Mouse (Mus musculus) midbrain, embryonic 10.5 days (tissue): ENCODE data around the gene Gm21976. TPM values are rescaled to one million over a fixed set of nuclear protein-coding genes. Genes with fewer than 3 reads are reported as not detected.

Source experiments
- DNase-seq: peaks from one replicate; pipeline ENCODE4 v3.0.0-alpha.2; 2017; ENCODE audit warnings: low spot score
- H3K27ac ChIP-seq: fragments of 300-500 bp; sonication (generic); replicated peaks from 2 replicates; pipeline ENCODE4 v1.5.1; 2016; ENCODE audit warnings: mild to moderate bottlenecking
- H3K27me3 ChIP-seq: fragments of 300-500 bp; sonication (generic); 2 replicates; pipeline ENCODE4 v1.6.1; 2016; ENCODE audit warnings: low read depth, mild to moderate bottlenecking; ENCODE audit not compliant: poor library complexity, severe bottlenecking
- H3K36me3 ChIP-seq: fragments of 300-500 bp; sonication (generic); 2 replicates; pipeline ENCODE4 v1.6.1; 2016; ENCODE audit warnings: mild to moderate bottlenecking, moderate library complexity
- H3K4me1 ChIP-seq: fragments of 300-500 bp; sonication (generic); 2 replicates; pipeline ENCODE4 v1.6.1; 2016
- H3K4me3 ChIP-seq: fragments of 300-500 bp; sonication (generic); 2 replicates; pipeline ENCODE4 v1.5.1; 2016; ENCODE audit warnings: mild to moderate bottlenecking, moderate library complexity
- H3K9me3 ChIP-seq: fragments of 300-500 bp; sonication (generic); replicated peaks from 2 replicates; pipeline ENCODE4 v1.6.1; 2016; ENCODE audit warnings: mild to moderate bottlenecking
- WGBS: fragments of 180-500 bp; shearing (Covaris S2); methylation state at CpG from one replicate; pipeline ENCODE4 v1.1.7; 2016; 5-methylcytosine and 5-hydroxymethylcytosine counted together
- polyA plus RNA-seq: library from polyadenylated mRNA; unstranded; fragments of >200 nt; fragmentation: Nextera tagmentation; extraction: Ambion mirVana; gene quantifications from 2 replicates; pipeline ENCODE4 v1.2.1, GENCODE M21; 2016

Gene Gm21976
- polyA plus RNA-seq, 1 experiment from 2014 or later: not detected

DNA sequence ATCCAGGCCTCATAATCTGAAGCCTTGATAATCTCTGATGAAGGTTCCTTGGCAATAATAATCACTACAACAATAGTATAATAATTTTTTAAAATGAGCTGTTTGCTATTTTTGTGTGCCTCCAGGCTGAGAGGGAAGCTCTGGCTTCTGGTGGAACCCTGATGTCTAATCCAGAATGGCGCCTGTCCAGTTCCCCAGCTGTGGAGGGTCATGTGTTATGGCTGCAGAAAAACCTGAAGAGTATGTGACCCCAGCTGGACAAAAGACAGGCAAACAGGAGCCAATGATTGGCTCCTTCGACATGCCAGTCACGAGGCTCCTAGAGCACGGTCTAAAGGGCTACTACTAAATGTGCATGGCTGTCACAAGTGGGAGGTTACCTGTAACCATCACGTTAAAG is 60.8 kb downstream of the Gm21976 start:
- DNase-seq: no peak
- WGBS: 80% methylated on average over 5 of the region's 5 CpGs
- Histone ChIP-seq H3K27ac (no peak overlapping the region), H3K36me3 (no peaks in the 10 kb centered on the region), H3K4me1 (no peaks in the 10 kb centered on the region), H3K27me3 (0 out of 2 replicates have a peak, but pooled peaks cover 4% of the 10 kb centered on the region), H3K4me3 (no peak overlapping the region), H3K9me3 (no peaks in the 10 kb centered on the region)

DNA sequence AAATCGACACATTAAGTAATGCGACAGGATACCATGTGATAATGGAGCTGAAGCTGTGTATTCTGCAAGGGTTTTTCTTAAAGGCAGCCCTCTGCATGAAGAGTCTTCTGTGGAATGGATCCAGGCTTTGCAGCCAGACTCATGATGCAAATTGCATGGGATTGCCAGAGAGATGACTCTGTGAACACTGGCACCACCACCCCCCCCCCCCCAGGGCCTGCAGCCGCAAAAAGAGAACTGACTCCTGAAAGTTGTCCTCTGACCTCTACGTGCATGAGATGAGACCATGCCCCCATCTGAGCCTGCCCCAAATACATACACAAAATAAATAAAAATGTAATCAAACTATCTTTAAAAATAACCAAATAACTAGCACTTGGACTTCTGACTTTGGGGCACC is 69.8 kb downstream of the Gm21976 start:
- peaks cover 68% of the 10 kb centered on the region for H3K27me3 ChIP-seq
- no peak for DNase-seq
- H3K36me3 ChIP-seq: no peaks in the 10 kb centered on the region
- no peak overlapping the region for H3K27ac ChIP-seq
- 77% methylated on average over 4 of the region's 4 CpGs for WGBS
- H3K4me3 ChIP-seq: no peak overlapping the region
- peaks cover 15% of the 10 kb centered on the region for H3K4me1 ChIP-seq
- no peaks in the 10 kb centered on the region for H3K9me3 ChIP-seq

- 4% methylated on average over 8 of the region's 8 CpGs for WGBS
- Histone ChIP-seq H3K27me3 (peaks cover 88% of the 10 kb centered on the region), H3K27ac (no peak overlapping the region)
These were observed 71.8 kb downstream of the Gm21976 start for GRCm38 (mm10) chr13:98351527-98351926.

DNA sequence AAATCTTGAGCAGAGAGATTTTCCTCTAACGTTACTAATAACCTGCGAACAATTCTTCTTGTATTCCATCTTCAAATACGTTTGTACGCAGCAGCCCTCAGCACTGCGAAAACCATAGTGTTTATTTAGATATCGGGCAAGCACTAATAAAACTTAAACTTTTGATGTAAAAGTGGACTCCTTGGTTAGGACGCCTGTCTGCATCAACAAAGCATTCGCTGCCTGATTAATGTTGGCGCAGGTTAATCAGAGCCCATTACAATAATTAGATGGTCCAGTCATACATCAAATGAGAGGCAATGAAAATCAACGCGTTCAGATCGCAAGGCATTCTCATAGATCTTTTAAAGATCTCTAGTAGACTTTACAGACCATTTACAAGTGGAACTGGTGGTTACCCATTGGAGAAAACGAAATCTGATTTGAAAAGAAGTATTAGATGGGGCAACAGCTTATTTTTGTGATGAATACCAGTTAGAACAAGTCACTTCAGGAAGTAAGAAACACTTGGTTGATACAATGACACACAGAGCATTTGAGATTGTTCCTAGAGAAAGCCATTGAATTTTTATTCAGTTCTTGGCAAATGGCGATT is 72.8 kb downstream of the Gm21976 start:
- 10% methylated on average over 14 of the region's 14 CpGs for WGBS
- Histone ChIP-seq H3K9me3 (no peaks in the 10 kb centered on the region), H3K27ac (no peak overlapping the region), H3K4me3 (no peak overlapping the region), H3K27me3 (peaks cover 92% of the 10 kb centered on the region), H3K4me1 (peaks cover 31% of the 10 kb centered on the region), H3K36me3 (no peaks in the 10 kb centered on the region)
- no peak for DNase-seq

More at GRCm38 (mm10) chr13:98351527-98351926, 71.8 kb downstream of the Gm21976 start:
- Histone ChIP-seq H3K9me3 (no peaks in the 10 kb centered on the region), H3K4me1 (peaks cover 31% of the 10 kb centered on the region), H3K4me3 (no peak overlapping the region), H3K36me3 (no peaks in the 10 kb centered on the region)
- peak; percentile 62 for DNase-seq

DNA sequence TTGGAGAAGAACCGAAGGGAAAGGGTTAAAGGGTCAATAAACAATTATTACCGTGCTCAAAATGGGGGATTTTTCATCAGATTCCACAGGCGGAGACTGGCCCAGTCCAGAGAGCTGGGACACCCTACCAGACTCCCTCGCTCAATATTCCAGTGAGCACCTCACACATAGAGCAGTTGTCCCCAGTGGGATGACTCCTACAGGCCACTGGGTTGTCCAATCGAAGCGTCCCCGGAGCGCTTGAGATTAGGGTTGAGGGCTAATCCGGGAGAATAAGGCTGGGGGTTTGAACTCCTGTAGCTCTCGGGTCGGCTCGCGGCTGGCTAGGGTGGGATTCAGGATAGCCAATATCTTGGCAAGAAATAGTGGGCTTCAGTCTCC is 74.0 kb downstream of the Gm21976 start:
- peaks cover 40% of the 10 kb centered on the region for H3K4me1 ChIP-seq
- peak overlapping the region; percentile 66 for H3K4me3 ChIP-seq
- WGBS: 1% methylated on average over 13 of the region's 13 CpGs
- no peaks in the 10 kb centered on the region for H3K36me3 ChIP-seq
- peak overlapping the region; percentile 86; the same call in 1 of the 2 replicates for H3K27ac ChIP-seq
- DNase-seq: no peak
- peaks cover 100% of the 10 kb centered on the region for H3K27me3 ChIP-seq
- no peaks in the 10 kb centered on the region for H3K9me3 ChIP-seq

DNA sequence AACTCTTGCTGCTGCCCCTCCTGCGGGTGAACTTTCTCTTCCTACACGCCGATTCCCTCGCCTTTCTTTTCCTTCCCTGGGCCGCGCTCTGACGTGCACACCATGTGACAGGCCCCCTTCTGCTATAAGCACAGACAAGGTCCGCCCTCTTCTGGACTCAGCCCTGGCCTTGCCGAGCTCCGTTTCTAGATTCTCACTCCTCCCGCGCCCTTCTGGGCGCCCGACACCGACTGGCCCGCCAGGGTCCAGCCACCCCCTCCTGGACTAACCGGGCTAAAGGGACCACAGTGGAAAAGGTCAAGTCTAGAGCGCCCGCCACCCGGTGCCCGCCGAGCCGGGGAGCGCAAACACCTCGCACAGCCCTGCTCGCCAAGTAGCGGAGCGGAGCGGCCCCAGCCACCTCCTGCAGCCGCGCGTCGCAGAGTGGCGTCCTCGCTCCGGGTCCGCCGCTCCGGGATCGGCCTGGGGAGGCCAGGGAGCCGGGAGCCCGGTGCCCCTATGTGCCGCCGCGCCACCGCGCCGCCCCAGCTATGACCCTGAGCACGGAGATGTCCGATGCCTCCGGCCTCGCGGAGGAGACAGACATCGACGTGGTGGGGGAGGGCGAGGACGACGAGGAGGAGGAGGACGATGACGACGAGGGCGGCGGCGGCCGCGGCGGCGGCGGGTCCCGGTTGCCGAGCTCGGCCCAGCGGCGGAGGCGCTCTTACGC is 74.6 kb downstream of the Gm21976 start, which contains the start of gene Foxd1:
TSS of gene Foxd1 (plus strand) at position 153 of the 712 bp plus-strand sequence.
- H3K27me3 ChIP-seq: peaks cover 100% of the 10 kb centered on the region
- WGBS: under 1% methylated on average over 71 of the region's 76 CpGs

DNA sequence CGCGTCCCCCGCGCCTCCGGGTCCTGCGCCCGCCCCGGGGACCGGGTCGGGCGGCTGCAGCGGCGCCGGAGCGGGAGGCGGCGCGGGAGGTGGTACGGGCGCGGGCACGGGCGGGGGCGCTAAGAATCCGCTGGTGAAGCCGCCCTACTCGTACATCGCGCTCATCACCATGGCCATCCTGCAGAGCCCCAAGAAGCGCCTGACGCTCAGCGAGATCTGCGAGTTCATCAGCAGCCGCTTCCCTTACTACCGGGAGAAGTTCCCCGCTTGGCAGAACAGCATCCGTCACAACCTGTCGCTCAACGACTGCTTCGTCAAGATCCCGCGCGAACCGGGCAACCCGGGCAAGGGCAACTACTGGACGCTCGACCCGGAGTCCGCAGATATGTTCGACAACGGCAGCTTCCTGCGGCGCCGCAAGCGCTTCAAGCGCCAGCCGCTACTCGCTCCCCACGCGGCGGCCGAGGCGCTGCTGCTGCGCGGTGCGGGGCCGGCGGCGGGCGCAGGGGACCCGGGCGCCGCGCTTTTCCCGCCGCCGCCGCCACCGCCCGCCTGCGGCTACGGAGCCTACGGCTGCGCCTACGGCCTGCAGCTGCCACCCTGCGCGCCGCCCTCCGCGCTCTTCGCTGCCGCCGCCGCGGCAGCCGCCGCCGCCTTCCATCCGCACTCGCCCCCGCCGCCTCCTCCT is 75.3 kb downstream of the Gm21976 start:
- peak overlapping the region; percentile 86 for H3K27ac ChIP-seq
- H3K27me3 ChIP-seq: peaks cover 100% of the 10 kb centered on the region
- under 1% methylated on average over 102 of the region's 102 CpGs for WGBS
- DNase-seq: peak; percentile 73
- H3K4me1 ChIP-seq: peaks cover 49% of the 10 kb centered on the region
- no peaks in the 10 kb centered on the region for H3K36me3 ChIP-seq
- peak overlapping the region; percentile 66 for H3K4me3 ChIP-seq
- no peaks in the 10 kb centered on the region for H3K9me3 ChIP-seq

More for the DNA sequence above, 74.6 kb downstream of the Gm21976 start, which contains the start of gene Foxd1:
- Histone ChIP-seq H3K27ac (peak within 1 kb of the TSS; percentile 86), H3K36me3 (no peaks in the 10 kb centered on the region), H3K4me3 (peak within 1 kb of the TSS; percentile 66), H3K4me1 (peaks cover 44% of the 10 kb centered on the region), H3K9me3 (no peaks in the 10 kb centered on the region)
- DNase-seq: peak; percentile 88

GRCm38 (mm10) chr13:98355559-98356111 is 75.9 kb downstream of the Gm21976 start:
- peak; percentile 73 for DNase-seq
- Histone ChIP-seq H3K27ac (peak overlapping the region; percentile 86), H3K9me3 (no peaks in the 10 kb centered on the region), H3K4me3 (peak overlapping the region; percentile 66), H3K36me3 (no peaks in the 10 kb centered on the region), H3K27me3 (peaks cover 100% of the 10 kb centered on the region), H3K4me1 (peaks cover 51% of the 10 kb centered on the region)
- WGBS: under 1% methylated on average over 81 of the region's 81 CpGs

DNA sequence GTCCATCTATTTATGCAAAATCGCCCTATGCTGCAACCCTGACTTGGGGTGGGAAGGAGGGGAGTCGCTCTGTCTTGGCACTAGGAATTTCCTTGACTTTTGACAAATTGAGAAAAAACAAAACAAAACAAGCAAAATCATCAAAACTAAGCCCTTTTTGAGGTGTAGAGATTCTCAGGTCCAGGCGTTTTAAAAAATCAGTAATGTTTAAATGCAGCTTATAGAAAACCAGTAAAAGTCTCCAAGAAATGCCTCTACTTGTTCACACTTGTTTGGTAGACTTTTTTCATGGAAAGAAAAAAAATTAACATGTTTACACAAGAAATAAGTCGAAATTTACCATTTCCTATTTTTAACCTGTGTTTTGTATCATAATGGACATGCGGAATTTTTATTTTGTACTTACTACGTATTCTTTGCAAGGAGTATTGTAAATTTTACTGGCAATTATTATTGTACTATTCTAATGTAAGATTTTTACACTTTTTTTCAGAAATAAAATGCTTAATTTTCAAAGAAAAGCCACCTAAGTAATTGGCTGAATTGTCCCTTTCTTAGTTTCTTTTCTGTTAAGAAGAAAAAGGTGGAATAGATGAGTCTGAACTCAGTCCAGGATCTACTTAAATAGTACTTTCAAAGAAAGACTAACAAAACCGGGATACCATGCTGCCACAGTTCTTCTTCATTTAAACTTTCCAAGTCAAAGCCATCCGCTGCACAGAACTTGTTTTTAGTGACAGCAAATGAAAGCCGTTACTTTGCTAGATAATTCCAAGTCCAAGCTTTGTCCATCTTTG is 76.7 kb downstream of the Gm21976 start:
- no peaks in the 10 kb centered on the region for H3K9me3 ChIP-seq
- DNase-seq: no peak
- H3K27ac ChIP-seq: peak overlapping the region; percentile 86
- H3K4me3 ChIP-seq: peak overlapping the region; percentile 66
- WGBS: 2% methylated on average over 9 of the region's 9 CpGs
- peaks cover 100% of the 10 kb centered on the region for H3K27me3 ChIP-seq
- H3K36me3 ChIP-seq: no peaks in the 10 kb centered on the region
- peaks cover 51% of the 10 kb centered on the region for H3K4me1 ChIP-seq

Other genes starting within 250 kb of the Gm21976 start
- gene Arhgef28, start 73.4 kb upstream of the Gm21976 start, polyA plus RNA-seq: 8.9 and 10.0 TPM in 2 replicates
- 41.9 and 46.8 TPM in 2 replicates for gene Utp15, start 16.8 kb upstream of the Gm21976 start, polyA plus RNA-seq
- 17.7 and 23.3 TPM in 2 replicates for gene Ankra2, start 16.8 kb upstream of the Gm21976 start, polyA plus RNA-seq
- 640 and 750 TPM in 2 replicates for gene Btf3, start 37.1 kb downstream of the Gm21976 start, polyA plus RNA-seq
- gene Foxd1, start 74.4 kb downstream of the Gm21976 start, polyA plus RNA-seq: 3.4 and 3.7 TPM in 2 replicates
- 1.1 and 1.2 TPM in 2 replicates for gene Gm10320, start 212.1 kb downstream of the Gm21976 start, polyA plus RNA-seq